Mouse (Mus musculus): ENCODE data around the gene Car12. TPM values are rescaled to one million over a fixed set of nuclear protein-coding genes. Genes with fewer than 3 reads are reported as not detected.
A peak's percentile ranks its signal among the peaks of the same experiment; 100 is the strongest.

Car12 gene
- polyA plus RNA-seq, 1 experiment from 2014 or later, result 26.0 TPM

GRCm38 (mm10) chr9:66714022-66714515 is 583 bp downstream of the Car12 start:
- no peak for ATAC-seq (ENCODE audit: insufficient number of reproducible peaks, low FRiP score, low TSS enrichment, low read depth)
- no peaks in the 10 kb centered on the region for H3K36me3 ChIP-seq
- H3K27ac ChIP-seq (replicated peaks), result 0 out of 2 replicates have a peak overlapping the region, but pooled peaks have one; percentile 0
- peak overlapping the region; percentile 72 for H3K4me2 ChIP-seq (replicated peaks)
- no peaks in the 10 kb centered on the region for H3K9me3 ChIP-seq (replicated peaks)
- peaks cover 28% of the 10 kb centered on the region for H3K4me1 ChIP-seq
- WGBS, result 5% methylated on average over 12 of the region's 12 CpGs
- H3K9ac ChIP-seq, result peak overlapping the region; percentile 28; the same call in 1 of the 2 replicates
- no peaks in the 10 kb centered on the region for H3K27me3 ChIP-seq
- H3K4me3 ChIP-seq (replicated peaks), result peak overlapping the region; percentile 47

GRCm38 (mm10) chr9:66715361-66715760 is 1.9 kb downstream of the Car12 start:
- 66% methylated on average over 2 of the region's 2 CpGs for WGBS
- no peak overlapping the region for H3K27ac ChIP-seq (replicated peaks)
- H3K9ac ChIP-seq, result no peak overlapping the region
- H3K4me3 ChIP-seq (replicated peaks), result peak overlapping the region; percentile 47
- no peaks in the 10 kb centered on the region for H3K9me3 ChIP-seq (replicated peaks)
- H3K27me3 ChIP-seq, result no peaks in the 10 kb centered on the region
- H3K4me2 ChIP-seq (replicated peaks), result peak overlapping the region; percentile 72
- H3K36me3 ChIP-seq, result no peaks in the 10 kb centered on the region
- peaks cover 23% of the 10 kb centered on the region; the same call in 1 of the 2 replicates for H3K4me1 ChIP-seq
- ATAC-seq (ENCODE audit: insufficient number of reproducible peaks, low FRiP score, low TSS enrichment, low read depth), result no peak

- Histone ChIP-seq H3K4me2 (replicated peaks) (no peak overlapping the region), H3K9me3 (replicated peaks) (no peaks in the 10 kb centered on the region), H3K27me3 (no peaks in the 10 kb centered on the region), H3K27ac (replicated peaks) (no peak overlapping the region), H3K36me3 (no peaks in the 10 kb centered on the region), H3K4me3 (replicated peaks) (no peak overlapping the region), H3K4me1 (peaks cover 23% of the 10 kb centered on the region; the same call in 1 of the 2 replicates), H3K9ac (no peak overlapping the region)
- WGBS, result 86% methylated on average over 3 of the region's 3 CpGs
- no peak for ATAC-seq (ENCODE audit: insufficient number of reproducible peaks, low FRiP score, low TSS enrichment, low read depth)
Measured at GRCm38 (mm10) chr9:66716533-66716932, 3.0 kb downstream of the Car12 start.

- ATAC-seq (ENCODE audit: insufficient number of reproducible peaks, low FRiP score, low TSS enrichment, low read depth), result no peak
- H3K27me3 ChIP-seq, result no peaks in the 10 kb centered on the region
- 77% methylated on average over 8 of the region's 8 CpGs for WGBS
- H3K9ac ChIP-seq, result no peak overlapping the region
- H3K4me3 ChIP-seq (replicated peaks), result no peak overlapping the region
- no peaks in the 10 kb centered on the region for H3K36me3 ChIP-seq
- H3K27ac ChIP-seq (replicated peaks), result no peak overlapping the region
- H3K4me1 ChIP-seq, result peaks cover 42% of the 10 kb centered on the region
- no peaks in the 10 kb centered on the region for H3K9me3 ChIP-seq (replicated peaks)
- H3K4me2 ChIP-seq (replicated peaks), result no peak overlapping the region
Measured at GRCm38 (mm10) chr9:66720686-66721450, 7.4 kb downstream of the Car12 start.

GRCm38 (mm10) chr9:66722187-66722868 is 8.8 kb downstream of the Car12 start:
- Histone ChIP-seq H3K36me3 (no peaks in the 10 kb centered on the region), H3K4me3 (replicated peaks) (no peak overlapping the region), H3K9me3 (replicated peaks) (no peaks in the 10 kb centered on the region), H3K4me1 (peaks cover 54% of the 10 kb centered on the region), H3K27ac (replicated peaks) (peak overlapping the region; percentile 74), H3K9ac (no peak overlapping the region), H3K4me2 (replicated peaks) (no peak overlapping the region), H3K27me3 (no peaks in the 10 kb centered on the region)
- no peak for ATAC-seq (ENCODE audit: insufficient number of reproducible peaks, low FRiP score, low TSS enrichment, low read depth)
- WGBS, result 32% methylated on average over 5 of the region's 5 CpGs

- Histone ChIP-seq H3K9ac (no peak overlapping the region), H3K36me3 (no peaks in the 10 kb centered on the region), H3K9me3 (replicated peaks) (no peaks in the 10 kb centered on the region), H3K4me1 (peaks cover 58% of the 10 kb centered on the region), H3K4me3 (replicated peaks) (no peak overlapping the region), H3K27ac (replicated peaks) (peak overlapping the region; percentile 74), H3K27me3 (no peaks in the 10 kb centered on the region), H3K4me2 (replicated peaks) (no peak overlapping the region)
- peak; percentile 53; the same call in 1 of the 2 replicates for ATAC-seq (ENCODE audit: insufficient number of reproducible peaks, low FRiP score, low TSS enrichment, low read depth)
- WGBS, result 13% methylated on average over 5 of the region's 5 CpGs
Measured at GRCm38 (mm10) chr9:66722869-66723272, 9.4 kb downstream of the Car12 start.

- H3K9me3 ChIP-seq (replicated peaks), result no peaks in the 10 kb centered on the region
- ATAC-seq (ENCODE audit: insufficient number of reproducible peaks, low FRiP score, low TSS enrichment, low read depth), result no peak
- H3K36me3 ChIP-seq, result no peaks in the 10 kb centered on the region
- peak overlapping the region; percentile 44; the same call in 1 of the 2 replicates for H3K27ac ChIP-seq (replicated peaks)
- H3K4me1 ChIP-seq, result peaks cover 48% of the 10 kb centered on the region
- no peak overlapping the region for H3K9ac ChIP-seq
- no peak overlapping the region for H3K4me3 ChIP-seq (replicated peaks)
- no peak overlapping the region for H3K4me2 ChIP-seq (replicated peaks)
- no peaks in the 10 kb centered on the region for H3K27me3 ChIP-seq
- 53% methylated on average over 3 of the region's 3 CpGs for WGBS
Measured at GRCm38 (mm10) chr9:66725591-66725990, 12.1 kb downstream of the Car12 start.

- H3K4me1 ChIP-seq, result peaks cover 46% of the 10 kb centered on the region
- no peaks in the 10 kb centered on the region for H3K27me3 ChIP-seq
- ATAC-seq (ENCODE audit: insufficient number of reproducible peaks, low FRiP score, low TSS enrichment, low read depth), result no peak
- no peak overlapping the region for H3K4me3 ChIP-seq (replicated peaks)
- H3K36me3 ChIP-seq, result no peaks in the 10 kb centered on the region
- no peak overlapping the region for H3K9ac ChIP-seq
- WGBS, result 61% methylated on average over 7 of the region's 7 CpGs
- no peak overlapping the region for H3K4me2 ChIP-seq (replicated peaks)
- H3K27ac ChIP-seq (replicated peaks), result no peak overlapping the region
- no peaks in the 10 kb centered on the region for H3K9me3 ChIP-seq (replicated peaks)
Measured at GRCm38 (mm10) chr9:66727333-66727732, 13.8 kb downstream of the Car12 start.

GRCm38 (mm10) chr9:66730556-66730955 is 17.1 kb downstream of the Car12 start:
- 38% methylated on average over 3 of the region's 3 CpGs for WGBS
- Histone ChIP-seq H3K36me3 (no peaks in the 10 kb centered on the region), H3K27me3 (no peaks in the 10 kb centered on the region), H3K27ac (replicated peaks) (peak overlapping the region; percentile 72), H3K4me1 (peaks cover 33% of the 10 kb centered on the region), H3K9ac (no peak overlapping the region), H3K4me2 (replicated peaks) (no peak overlapping the region), H3K9me3 (replicated peaks) (no peaks in the 10 kb centered on the region), H3K4me3 (replicated peaks) (no peak overlapping the region)
- ATAC-seq (ENCODE audit: insufficient number of reproducible peaks, low FRiP score, low TSS enrichment, low read depth), result no peak

GRCm38 (mm10) chr9:66731284-66731683 is 17.8 kb downstream of the Car12 start:
- Histone ChIP-seq H3K4me2 (replicated peaks) (no peak overlapping the region), H3K36me3 (no peaks in the 10 kb centered on the region), H3K4me1 (peaks cover 28% of the 10 kb centered on the region), H3K27me3 (no peaks in the 10 kb centered on the region), H3K9ac (no peak overlapping the region), H3K9me3 (replicated peaks) (no peaks in the 10 kb centered on the region), H3K27ac (replicated peaks) (peak overlapping the region; percentile 72), H3K4me3 (replicated peaks) (no peak overlapping the region)
- ATAC-seq (ENCODE audit: insufficient number of reproducible peaks, low FRiP score, low TSS enrichment, low read depth), result 0 out of 2 replicates have a peak, but pooled peaks have one; percentile 20
- 53% methylated on average over 7 of the region's 7 CpGs for WGBS
